Mouse (Mus musculus) regulatory T cell (primary cell): Measurements from ENCODE around the gene Sspo.

ENCODE experiments used
- in situ Hi-C: fragments of 300-600 bp; cut with MboI, MseI; formaldehyde crosslinking; loops from one replicate; pipeline ENCODE4 v1.15.1; 2025; ENCODE audit warnings: high pct_unique_total_duplicates

Gene Sspo

GRCm38 (mm10) chr6:48447929-48448328, at the start of gene Sspo:
TSS of gene Sspo (plus strand) at chr6:48448229.
- in situ Hi-C loops = no loop called here

- in situ Hi-C loops = no loop called here
Measured at GRCm38 (mm10) chr6:48399906-48400305, 48.1 kb upstream of the Sspo start.

- in situ Hi-C loops = no loop called here
Measured at GRCm38 (mm10) chr6:48404071-48404470, 44.0 kb upstream of the Sspo start.

- in situ Hi-C loops = no loop called here
Measured at GRCm38 (mm10) chr6:48409726-48410343, 38.2 kb upstream of the Sspo start.

GRCm38 (mm10) chr6:48410551-48410950, 37.5 kb upstream of the Sspo start:
- in situ Hi-C loops = no loop called here

GRCm38 (mm10) chr6:48411193-48412092, 36.6 kb upstream of the Sspo start:
- in situ Hi-C loops = no loop called here

GRCm38 (mm10) chr6:48412147-48412546, 35.9 kb upstream of the Sspo start:
- in situ Hi-C loops = no loop called here

- in situ Hi-C loops = no loop called here
Measured at GRCm38 (mm10) chr6:48412662-48413061, 35.4 kb upstream of the Sspo start.

- in situ Hi-C loops = no loop called here
Measured at GRCm38 (mm10) chr6:48413081-48413480, 34.9 kb upstream of the Sspo start.

- in situ Hi-C loops = no loop called here
Measured at GRCm38 (mm10) chr6:48414886-48415285, 33.1 kb upstream of the Sspo start.

- in situ Hi-C loops = no loop called here
Measured at GRCm38 (mm10) chr6:48415636-48416035, 32.4 kb upstream of the Sspo start.

- in situ Hi-C loops = no loop called here
Measured at GRCm38 (mm10) chr6:48416486-48416885, 31.5 kb upstream of the Sspo start.

- in situ Hi-C loops = no loop called here
Measured at GRCm38 (mm10) chr6:48420647-48421046, 27.4 kb upstream of the Sspo start.

GRCm38 (mm10) chr6:48423336-48423735, 24.7 kb upstream of the Sspo start:
- in situ Hi-C loops = no loop called here

GRCm38 (mm10) chr6:48424074-48424473, 24.0 kb upstream of the Sspo start:
- in situ Hi-C loops = no loop called here

- in situ Hi-C loops = no loop called here
Measured at GRCm38 (mm10) chr6:48426956-48427355, 21.1 kb upstream of the Sspo start.

- in situ Hi-C loops = no loop called here
Measured at GRCm38 (mm10) chr6:48428769-48429557, 19.1 kb upstream of the Sspo start.

GRCm38 (mm10) chr6:48430748-48431147, 17.3 kb upstream of the Sspo start:
- in situ Hi-C loops = no loop called here

GRCm38 (mm10) chr6:48432893-48433816, 14.9 kb upstream of the Sspo start:
- in situ Hi-C loops = no loop called here

- in situ Hi-C loops = no loop called here
Measured at GRCm38 (mm10) chr6:48434651-48435050, 13.4 kb upstream of the Sspo start.

- in situ Hi-C loops = no loop called here
Measured at GRCm38 (mm10) chr6:48435111-48435510, 12.9 kb upstream of the Sspo start.
